Comparison of ENCODE assay signal across 11 mouse cellular contexts in genomic region chr5:142825665-142826064, GRCm38 (mm10). TPM values are rescaled to one million over a fixed set of nuclear protein-coding genes. Genes with fewer than 3 reads are reported as not detected.
DNase-seq lines count a peak whose midpoint lies in the region; ATAC-seq lines count a peak whose summit lies in the region.
"Had no signal": no experiment of that assay in that cellular context is flagged by ENCODE, and none has a peak within 500 bp of the region (broad histone marks: within the 10 kb centered on the region; RNA-seq: fewer than 3 reads in every experiment).

No protein-coding gene starts in this region.

- H3K4me1 ChIP-seq in embryonic facial prominence, embryonic 12.5 days = peaks cover 34% of the 10 kb centered on the region
- peaks cover 40% of the 10 kb centered on the region for H3K4me1 ChIP-seq in kidney, embryonic 15.5 days
- peaks cover 37% of the 10 kb centered on the region for H3K4me1 ChIP-seq in midbrain, embryonic 15.5 days
- H3K4me1 ChIP-seq in liver, embryonic 12.5 days = peaks cover 23% of the 10 kb centered on the region

- peak overlapping the region; percentile 100 for H3K27ac ChIP-seq in embryonic facial prominence, embryonic 12.5 days
- peak overlapping the region; percentile 22; the same call in 1 of the 2 replicates for H3K27ac ChIP-seq in kidney, embryonic 15.5 days
- peak overlapping the region; percentile 99 for H3K27ac ChIP-seq in midbrain, embryonic 15.5 days
- no peak overlapping the region for H3K27ac ChIP-seq in liver, embryonic 12.5 days

- no peak for ATAC-seq in embryonic facial prominence, embryonic 12.5 days (ENCODE audit: insufficient number of reproducible peaks, insufficient read depth, low FRiP score, low TSS enrichment)
- ATAC-seq in kidney, embryonic 15.5 days (replicated peaks; ENCODE audit: low FRiP score) = no peak
- ATAC-seq in midbrain, embryonic 15.5 days (replicated peaks) = no peak
- ATAC-seq in liver, embryonic 12.5 days = no peak

- H3K9ac ChIP-seq in embryonic facial prominence, embryonic 12.5 days = no peak overlapping the region
- H3K9ac ChIP-seq in kidney, embryonic 15.5 days = no peak overlapping the region
- H3K9ac ChIP-seq in midbrain, embryonic 15.5 days = no peak overlapping the region
- no peak overlapping the region for H3K9ac ChIP-seq in liver, embryonic 12.5 days
- H3K9ac ChIP-seq: lung, embryonic 14.5 days had no signal

- no peaks in the 10 kb centered on the region for H3K27me3 ChIP-seq in embryonic facial prominence, embryonic 12.5 days
- H3K27me3 ChIP-seq in kidney, embryonic 15.5 days = no peaks in the 10 kb centered on the region
- H3K27me3 ChIP-seq in midbrain, embryonic 15.5 days (replicated peaks) = no peaks in the 10 kb centered on the region
- H3K27me3 ChIP-seq in liver, embryonic 12.5 days (replicated peaks) = peaks cover 61% of the 10 kb centered on the region

- WGBS in embryonic facial prominence, embryonic 12.5 days = 58% methylated on average over 5 of the region's 5 CpGs
- WGBS in kidney, embryonic 15.5 days = 80% methylated on average over 5 of the region's 5 CpGs
- 75% methylated on average over 5 of the region's 5 CpGs for WGBS in midbrain, embryonic 15.5 days
- WGBS in liver, embryonic 12.5 days (ENCODE audit: insufficient replicate concordance) = 72% methylated on average over 5 of the region's 5 CpGs

- no peak overlapping the region for H3K4me2 ChIP-seq in embryonic facial prominence, embryonic 12.5 days (replicated peaks)
- no peak overlapping the region for H3K4me2 ChIP-seq in kidney, embryonic 15.5 days
- H3K4me2 ChIP-seq in midbrain, embryonic 15.5 days = no peak overlapping the region; the same call in 1 of the 2 replicates
- H3K4me2 ChIP-seq in liver, embryonic 12.5 days = no peak overlapping the region
- H3K4me2 ChIP-seq: lung, embryonic 14.5 days had no signal

- DNase-seq in heart, adult 11 months = peak; percentile 88
- no peak for DNase-seq in heart, adult 18-20 months
- no peak for DNase-seq in c-Kit-positive CD71-positive TER-119-positive erythroid progenitor cells, embryonic 14.5 days (ENCODE audit: low spot score)
- no peak for DNase-seq in adrenal gland, adult 8-10 months
- DNase-seq: adrenal gland, postnatal 14 days; cerebellum, adult 11 months; lung, embryonic 14.5 days had no signal

- no peak overlapping the region for H3K4me3 ChIP-seq in embryonic facial prominence, embryonic 12.5 days
- no peak overlapping the region for H3K4me3 ChIP-seq in kidney, embryonic 15.5 days (replicated peaks)
- H3K4me3 ChIP-seq in midbrain, embryonic 15.5 days = no peak overlapping the region
- H3K4me3 ChIP-seq in liver, embryonic 12.5 days = no peak overlapping the region

- no peaks in the 10 kb centered on the region for H3K9me3 ChIP-seq in embryonic facial prominence, embryonic 12.5 days
- H3K9me3 ChIP-seq in kidney, embryonic 15.5 days (replicated peaks) = no peaks in the 10 kb centered on the region
- no peaks in the 10 kb centered on the region for H3K9me3 ChIP-seq in midbrain, embryonic 15.5 days
- no peaks in the 10 kb centered on the region for H3K9me3 ChIP-seq in liver, embryonic 12.5 days (replicated peaks)

- H3K36me3 ChIP-seq in embryonic facial prominence, embryonic 12.5 days = no peaks in the 10 kb centered on the region
- no peaks in the 10 kb centered on the region for H3K36me3 ChIP-seq in kidney, embryonic 15.5 days
- no peaks in the 10 kb centered on the region for H3K36me3 ChIP-seq in midbrain, embryonic 15.5 days (replicated peaks)
- H3K36me3 ChIP-seq in liver, embryonic 12.5 days = no peaks in the 10 kb centered on the region

RNA-seq across cellular contexts. Expression of gene Tnrc18, which starts 8.2 kb away (rescaled TPM):
- 10 to 100 TPM; 39.2 to 48.2 TPM for total RNA-seq in heart, adult 18-20 months (2021)
- 61.0 and 65.5 TPM in 2 replicates for polyA plus RNA-seq in embryonic facial prominence, embryonic 12.5 days (2016; fragmentation: Nextera tagmentation; extraction: Ambion mirVana)
- 21.6 and 28.1 TPM in 2 replicates for polyA plus RNA-seq in kidney, embryonic 15.5 days (2015; fragmentation: Nextera tagmentation; extraction: Ambion mirVana)
- polyA plus RNA-seq in midbrain, embryonic 15.5 days (2015; fragmentation: Nextera tagmentation; extraction: Ambion mirVana) = 36.3 and 38.6 TPM in 2 replicates
- 8.8 and 8.9 TPM in 2 replicates for polyA plus RNA-seq in liver, embryonic 12.5 days (2016; fragmentation: Nextera tagmentation; extraction: Ambion mirVana)
- total RNA-seq in adrenal gland, adult 8-10 months (2022) = 100 to 1,000 TPM in 1 of 4 experiments, 10 to 100 TPM in 3; 75.1 to 117 (median 96.9) TPM
